Mouse (Mus musculus): ENCODE measurements around the gene Ikzf2. TPM values are rescaled to one million over a fixed set of nuclear protein-coding genes. Genes with fewer than 3 reads are reported as not detected.

Gene Ikzf2
- polyA plus RNA-seq, 1 experiment: 0.38 TPM

- H3K4me1 ChIP-seq (ENCODE audit: control insufficient read depth, insufficient read depth, insufficient read length, low read length): no peaks in the 10 kb centered on the region
- 51% methylated on average over 2 of the region's 2 CpGs for WGBS
- TF ChIP-seq POLR2A (IDR thresholded peaks at IDR 0.05; ENCODE audit: low read depth, low read length) (no peak), CTCF (IDR thresholded peaks at IDR 0.05; ENCODE audit: extremely low read depth, insufficient read length, insufficient replicate concordance, low read depth, low read length) (no peak)
These were observed 27.3 kb downstream of the Ikzf2 start for GRCm38 (mm10) chr1:69659779-69660178.

GRCm38 (mm10) chr1:69658051-69658450 is 29.0 kb downstream of the Ikzf2 start:
- H3K27ac ChIP-seq (ENCODE audit: insufficient read depth, low read depth, low read length): no peak overlapping the region
- no peaks in the 10 kb centered on the region for H3K4me1 ChIP-seq (ENCODE audit: control insufficient read depth, insufficient read depth, insufficient read length, low read length)
- no peak overlapping the region for H3K4me3 ChIP-seq (ENCODE audit: low read depth, low read length)
- H3K27me3 ChIP-seq (ENCODE audit: control insufficient read depth, insufficient read depth, low read length): no peaks in the 10 kb centered on the region
- TF ChIP-seq POLR2A (IDR thresholded peaks at IDR 0.05; ENCODE audit: low read depth, low read length): no peak
- no peak for TF ChIP-seq CTCF (IDR thresholded peaks at IDR 0.05; ENCODE audit: extremely low read depth, insufficient read length, insufficient replicate concordance, low read depth, low read length)
- no peaks in the 10 kb centered on the region for H3K36me3 ChIP-seq (ENCODE audit: control insufficient read depth, insufficient read depth, low read length)
- WGBS: 67% methylated on average over 6 of the region's 6 CpGs

More at GRCm38 (mm10) chr1:69659779-69660178, 27.3 kb downstream of the Ikzf2 start:
- Histone ChIP-seq H3K36me3 (ENCODE audit: control insufficient read depth, insufficient read depth, low read length) (no peaks in the 10 kb centered on the region), H3K27me3 (ENCODE audit: control insufficient read depth, insufficient read depth, low read length) (no peaks in the 10 kb centered on the region), H3K4me3 (ENCODE audit: low read depth, low read length) (no peak overlapping the region), H3K27ac (ENCODE audit: insufficient read depth, low read depth, low read length) (no peak overlapping the region)

- no peaks in the 10 kb centered on the region for H3K36me3 ChIP-seq (ENCODE audit: control insufficient read depth, insufficient read depth, low read length)
- no peak for TF ChIP-seq POLR2A (IDR thresholded peaks at IDR 0.05; ENCODE audit: low read depth, low read length)
- no peak for TF ChIP-seq CTCF (IDR thresholded peaks at IDR 0.05; ENCODE audit: extremely low read depth, insufficient read length, insufficient replicate concordance, low read depth, low read length)
- no peak overlapping the region for H3K27ac ChIP-seq (ENCODE audit: insufficient read depth, low read depth, low read length)
- whole genome bisulfite sequencing: 77% methylated on average over 3 of the region's 3 CpGs
- H3K27me3 ChIP-seq (ENCODE audit: control insufficient read depth, insufficient read depth, low read length): no peaks in the 10 kb centered on the region
- H3K4me1 ChIP-seq (ENCODE audit: control insufficient read depth, insufficient read depth, insufficient read length, low read length): no peaks in the 10 kb centered on the region
- H3K4me3 ChIP-seq (ENCODE audit: low read depth, low read length): no peak overlapping the region
These were observed 29.6 kb downstream of the Ikzf2 start for GRCm38 (mm10) chr1:69657455-69657854.

- no peaks in the 10 kb centered on the region for H3K36me3 ChIP-seq (ENCODE audit: control insufficient read depth, insufficient read depth, low read length)
- no peak overlapping the region for H3K4me3 ChIP-seq (ENCODE audit: low read depth, low read length)
- H3K27ac ChIP-seq (ENCODE audit: insufficient read depth, low read depth, low read length): no peak overlapping the region
- 26% methylated on average over 16 of the region's 16 CpGs for WGBS
- no peaks in the 10 kb centered on the region for H3K27me3 ChIP-seq (ENCODE audit: control insufficient read depth, insufficient read depth, low read length)
- no peaks in the 10 kb centered on the region for H3K4me1 ChIP-seq (ENCODE audit: control insufficient read depth, insufficient read depth, insufficient read length, low read length)
- TF ChIP-seq CTCF (IDR thresholded peaks at IDR 0.05; ENCODE audit: extremely low read depth, insufficient read length, insufficient replicate concordance, low read depth, low read length): no peak
- no peak for TF ChIP-seq POLR2A (IDR thresholded peaks at IDR 0.05; ENCODE audit: low read depth, low read length)
These were observed 30.1 kb downstream of the Ikzf2 start for GRCm38 (mm10) chr1:69656929-69657328.

- H3K36me3 ChIP-seq (ENCODE audit: control insufficient read depth, insufficient read depth, low read length): no peaks in the 10 kb centered on the region
- no peaks in the 10 kb centered on the region for H3K27me3 ChIP-seq (ENCODE audit: control insufficient read depth, insufficient read depth, low read length)
- no peaks in the 10 kb centered on the region for H3K4me1 ChIP-seq (ENCODE audit: control insufficient read depth, insufficient read depth, insufficient read length, low read length)
- no peak overlapping the region for H3K4me3 ChIP-seq (ENCODE audit: low read depth, low read length)
- 21% methylated on average over 5 of the region's 5 CpGs for WGBS
- TF ChIP-seq POLR2A (IDR thresholded peaks at IDR 0.05; ENCODE audit: low read depth, low read length) (no peak), CTCF (IDR thresholded peaks at IDR 0.05; ENCODE audit: extremely low read depth, insufficient read length, insufficient replicate concordance, low read depth, low read length) (no peak)
- H3K27ac ChIP-seq (ENCODE audit: insufficient read depth, low read depth, low read length): no peak overlapping the region
These were observed 30.8 kb downstream of the Ikzf2 start for GRCm38 (mm10) chr1:69656047-69656782.

GRCm38 (mm10) chr1:69655368-69655767 is 31.7 kb downstream of the Ikzf2 start:
- WGBS: 65% methylated on average over 5 of the region's 5 CpGs
- no peaks in the 10 kb centered on the region for H3K36me3 ChIP-seq (ENCODE audit: control insufficient read depth, insufficient read depth, low read length)
- no peak overlapping the region for H3K27ac ChIP-seq (ENCODE audit: insufficient read depth, low read depth, low read length)
- no peaks in the 10 kb centered on the region for H3K27me3 ChIP-seq (ENCODE audit: control insufficient read depth, insufficient read depth, low read length)
- no peak overlapping the region for H3K4me3 ChIP-seq (ENCODE audit: low read depth, low read length)
- no peaks in the 10 kb centered on the region for H3K4me1 ChIP-seq (ENCODE audit: control insufficient read depth, insufficient read depth, insufficient read length, low read length)
- TF ChIP-seq POLR2A (IDR thresholded peaks at IDR 0.05; ENCODE audit: low read depth, low read length): no peak
- no peak for TF ChIP-seq CTCF (IDR thresholded peaks at IDR 0.05; ENCODE audit: extremely low read depth, insufficient read length, insufficient replicate concordance, low read depth, low read length)

GRCm38 (mm10) chr1:69654955-69655354 is 32.1 kb downstream of the Ikzf2 start:
- no peak overlapping the region for H3K4me3 ChIP-seq (ENCODE audit: low read depth, low read length)
- H3K27ac ChIP-seq (ENCODE audit: insufficient read depth, low read depth, low read length): no peak overlapping the region
- no peaks in the 10 kb centered on the region for H3K4me1 ChIP-seq (ENCODE audit: control insufficient read depth, insufficient read depth, insufficient read length, low read length)
- TF ChIP-seq CTCF (IDR thresholded peaks at IDR 0.05; ENCODE audit: extremely low read depth, insufficient read length, insufficient replicate concordance, low read depth, low read length) (no peak), POLR2A (IDR thresholded peaks at IDR 0.05; ENCODE audit: low read depth, low read length) (no peak)
- WGBS: 33% methylated on average over 1 of the region's 1 CpGs
- no peaks in the 10 kb centered on the region for H3K36me3 ChIP-seq (ENCODE audit: control insufficient read depth, insufficient read depth, low read length)
- no peaks in the 10 kb centered on the region for H3K27me3 ChIP-seq (ENCODE audit: control insufficient read depth, insufficient read depth, low read length)

Data from small intestine, adult 2 months (tissue).